Mouse (Mus musculus): ENCODE measurements around the gene Rnf181. TPM values are rescaled to one million over a fixed set of nuclear protein-coding genes. Genes with fewer than 3 reads are reported as not detected.

Gene Rnf181
- polyA plus RNA-seq, 1 experiment from 2014 or later = 96.9 TPM

DNA sequence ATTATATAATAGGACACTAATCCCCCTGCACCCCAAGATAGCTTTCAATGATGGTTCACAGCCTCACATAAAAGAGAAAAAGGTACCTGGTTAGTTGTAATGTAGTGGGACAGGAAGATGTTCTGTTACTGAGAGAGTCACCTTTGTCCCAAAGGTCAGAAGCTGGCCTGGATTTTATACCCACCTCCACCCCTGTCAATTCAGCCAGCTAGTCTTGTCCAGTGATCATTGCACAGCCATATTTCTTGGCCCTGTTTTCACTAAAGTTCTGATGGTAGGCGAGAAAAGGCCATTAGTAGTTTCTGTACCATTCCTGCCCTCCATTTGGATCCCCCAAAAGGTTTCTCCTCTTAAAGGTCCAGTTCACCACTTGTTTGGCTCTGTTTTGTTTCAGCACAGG, 12.7 kb downstream of the Rnf181 start:
- no peak overlapping the region for H3K27ac ChIP-seq (ENCODE audit: low read depth)
- 79% methylated on average over 1 of the region's 1 CpGs for WGBS
- no peak for DNase-seq (ENCODE audit: low spot score)
- no peak overlapping the region for H3K9ac ChIP-seq (ENCODE audit: low read length)
- no peak for ATAC-seq (replicated peaks; ENCODE audit: low FRiP score, low TSS enrichment, low read depth)
- no peak overlapping the region for H3K4me3 ChIP-seq (ENCODE audit: low read depth, low read length)
- H3K27me3 ChIP-seq (replicated peaks; ENCODE audit: control insufficient read depth, insufficient read depth, low read length) = no peaks in the 10 kb centered on the region
- no peak overlapping the region for H3K4me2 ChIP-seq (ENCODE audit: low read length)
- H3K9me3 ChIP-seq (ENCODE audit: control insufficient read depth, low read length) = no peaks in the 10 kb centered on the region
- peaks cover 36% of the 10 kb centered on the region for H3K36me3 ChIP-seq (ENCODE audit: control insufficient read depth, insufficient read depth, low read length)
- peaks cover 17% of the 10 kb centered on the region for H3K4me1 ChIP-seq (replicated peaks; ENCODE audit: control insufficient read depth, insufficient read depth, low read length)

DNA sequence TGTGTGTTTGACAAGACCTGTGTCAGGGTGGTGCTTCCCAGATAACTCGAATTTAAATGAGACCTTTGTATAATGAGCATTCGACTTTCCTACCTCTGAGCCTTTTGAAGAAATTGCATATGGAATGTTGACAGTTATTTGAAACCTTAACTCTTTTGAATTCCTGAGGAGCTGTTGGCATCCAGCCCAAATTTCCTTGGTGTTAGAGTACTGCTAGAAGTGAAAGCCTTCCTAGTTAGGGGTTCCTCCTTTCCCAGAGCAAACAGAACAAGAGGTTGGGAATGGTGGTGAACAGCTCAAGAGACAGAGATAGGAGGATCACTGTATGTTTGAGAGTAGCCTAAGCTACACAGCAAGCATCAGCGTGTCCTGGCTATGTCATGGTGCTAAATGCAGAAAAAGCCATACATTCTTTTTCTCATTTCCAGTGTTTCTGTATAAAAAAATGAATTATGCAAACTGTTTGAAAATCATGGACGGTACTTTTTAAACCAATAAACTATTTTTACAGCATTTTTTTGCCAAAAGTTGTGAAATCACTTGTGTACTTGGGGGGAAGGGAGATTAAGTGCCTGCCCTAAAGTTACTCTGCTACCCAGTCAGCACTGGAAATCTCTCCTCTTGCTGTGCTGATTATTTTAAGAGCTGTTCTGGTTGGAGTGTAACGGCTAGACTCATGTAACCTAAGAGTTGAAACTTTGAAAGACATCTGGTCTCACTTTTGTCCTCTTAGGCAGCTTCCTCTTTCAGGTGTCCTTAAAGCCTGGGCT, 13.9 kb downstream of the Rnf181 start:
- Histone ChIP-seq H3K27me3 (replicated peaks; ENCODE audit: control insufficient read depth, insufficient read depth, low read length) (no peaks in the 10 kb centered on the region), H3K4me3 (ENCODE audit: low read depth, low read length) (no peak overlapping the region), H3K9me3 (ENCODE audit: control insufficient read depth, low read length) (no peaks in the 10 kb centered on the region), H3K9ac (ENCODE audit: low read length) (no peak overlapping the region), H3K4me1 (replicated peaks; ENCODE audit: control insufficient read depth, insufficient read depth, low read length) (peaks cover 25% of the 10 kb centered on the region), H3K4me2 (ENCODE audit: low read length) (no peak overlapping the region), H3K36me3 (ENCODE audit: control insufficient read depth, insufficient read depth, low read length) (peaks cover 32% of the 10 kb centered on the region), H3K27ac (ENCODE audit: low read depth) (no peak overlapping the region)
- no peak for DNase-seq (ENCODE audit: low spot score)
- no peak for ATAC-seq (replicated peaks; ENCODE audit: low FRiP score, low TSS enrichment, low read depth)
- WGBS = 70% methylated on average over 5 of the region's 5 CpGs

DNA sequence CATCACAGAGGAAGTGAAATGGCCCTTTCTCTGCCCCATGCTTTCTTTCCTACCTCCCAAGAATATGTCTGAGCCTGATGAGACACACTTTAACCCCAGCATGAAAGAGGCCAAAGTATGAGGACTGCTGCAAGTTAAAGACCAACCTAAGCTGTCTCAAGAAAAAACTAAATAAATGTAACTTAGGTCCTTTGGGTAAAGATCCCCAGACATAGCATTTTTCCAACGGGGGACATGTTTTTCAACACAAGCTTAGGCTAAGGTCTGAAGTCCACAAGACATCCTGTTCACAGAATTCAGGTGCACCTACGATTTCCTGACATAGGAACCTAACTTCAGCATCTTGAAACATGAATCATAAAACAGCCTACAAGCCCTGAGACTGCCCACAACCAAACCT, 16.5 kb downstream of the Rnf181 start:
- Histone ChIP-seq H3K4me1 (replicated peaks; ENCODE audit: control insufficient read depth, insufficient read depth, low read length) (peaks cover 20% of the 10 kb centered on the region), H3K27me3 (replicated peaks; ENCODE audit: control insufficient read depth, insufficient read depth, low read length) (no peaks in the 10 kb centered on the region), H3K9ac (ENCODE audit: low read length) (no peak overlapping the region), H3K9me3 (ENCODE audit: control insufficient read depth, low read length) (no peaks in the 10 kb centered on the region), H3K4me3 (ENCODE audit: low read depth, low read length) (no peak overlapping the region), H3K4me2 (ENCODE audit: low read length) (no peak overlapping the region), H3K36me3 (ENCODE audit: control insufficient read depth, insufficient read depth, low read length) (peaks cover 29% of the 10 kb centered on the region), H3K27ac (ENCODE audit: low read depth) (no peak overlapping the region)
- DNase-seq (ENCODE audit: low spot score) (no peak), ATAC-seq (replicated peaks; ENCODE audit: low FRiP score, low TSS enrichment, low read depth) (no peak)
- 89% methylated on average over 2 of the region's 2 CpGs for WGBS

DNA sequence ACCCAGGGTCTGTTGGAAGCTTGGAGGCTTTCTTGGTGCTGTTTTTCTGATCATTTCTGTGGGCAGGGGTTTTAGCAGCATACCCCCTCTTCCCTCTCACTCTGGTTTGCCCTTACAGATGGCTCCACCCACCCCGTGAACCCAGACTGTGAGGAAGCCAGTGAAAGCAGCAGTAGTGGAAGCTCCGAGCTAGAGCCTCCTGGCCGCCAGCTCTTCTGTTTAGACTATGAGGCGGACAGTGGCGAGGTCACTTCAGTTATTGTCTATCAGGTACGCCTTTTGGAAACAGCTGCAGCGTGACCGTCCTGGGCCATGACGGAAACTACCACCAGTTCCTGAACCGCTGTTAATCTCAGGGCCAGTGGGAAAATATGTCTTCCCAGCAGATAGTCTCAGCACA, 18.3 kb downstream of the Rnf181 start:
- 71% methylated on average over 10 of the region's 10 CpGs for WGBS
- Histone ChIP-seq H3K4me3 (ENCODE audit: low read depth, low read length) (no peak overlapping the region), H3K9me3 (ENCODE audit: control insufficient read depth, low read length) (no peaks in the 10 kb centered on the region), H3K36me3 (ENCODE audit: control insufficient read depth, insufficient read depth, low read length) (peaks cover 29% of the 10 kb centered on the region), H3K9ac (ENCODE audit: low read length) (no peak overlapping the region; the same call in 1 of the 2 replicates), H3K4me1 (replicated peaks; ENCODE audit: control insufficient read depth, insufficient read depth, low read length) (peaks cover 27% of the 10 kb centered on the region), H3K27me3 (replicated peaks; ENCODE audit: control insufficient read depth, insufficient read depth, low read length) (no peaks in the 10 kb centered on the region), H3K27ac (ENCODE audit: low read depth) (no peak overlapping the region), H3K4me2 (ENCODE audit: low read length) (peak overlapping the region; percentile 87)
- DNase-seq (ENCODE audit: low spot score) = no peak
- ATAC-seq (replicated peaks; ENCODE audit: low FRiP score, low TSS enrichment, low read depth) = no peak

DNA sequence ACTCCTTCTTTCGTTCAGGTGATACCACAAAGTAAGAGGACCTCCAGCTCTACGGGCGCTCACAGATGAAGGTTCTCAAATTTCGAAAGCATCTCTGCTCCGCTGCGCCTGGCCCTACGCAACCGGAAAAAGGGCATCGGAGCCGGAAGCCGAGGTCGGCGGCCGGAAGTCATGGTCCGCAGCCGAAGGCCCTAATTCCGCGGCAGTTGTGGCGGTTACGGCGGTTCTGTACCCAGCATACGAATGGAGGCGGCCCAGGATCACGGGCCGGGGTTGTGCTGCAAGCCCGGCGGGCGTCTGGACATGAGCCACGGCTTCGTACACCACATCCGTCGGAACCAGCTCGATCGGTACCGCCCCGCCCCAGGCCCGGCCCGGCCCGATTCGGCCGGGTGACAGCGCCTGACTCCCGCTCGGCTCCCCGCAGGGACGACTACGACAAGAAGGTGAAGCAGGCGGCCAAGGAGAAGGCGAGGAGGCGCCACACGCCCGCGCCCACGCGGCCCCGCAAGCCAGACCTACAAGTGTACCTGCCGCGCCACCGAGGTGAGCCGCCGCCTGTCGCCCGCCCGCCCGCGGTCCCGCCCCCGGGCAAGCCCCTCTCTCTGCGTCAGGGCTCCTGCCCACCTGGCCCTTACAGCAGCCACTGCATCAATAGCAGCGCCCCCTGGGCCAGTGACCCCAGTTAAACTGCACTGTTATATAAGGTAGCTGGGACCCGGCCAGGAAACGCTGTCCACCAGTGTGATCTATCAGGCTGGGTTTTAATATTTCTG, 19.4 kb downstream of the Rnf181 start, which contains the start of gene 0610030E20Rik:
Gene 0610030E20Rik (plus strand): TSS at position 152 of the 776 bp plus-strand sequence.
- peak; percentile 80 for ATAC-seq (replicated peaks; ENCODE audit: low FRiP score, low TSS enrichment, low read depth)
- Histone ChIP-seq H3K4me2 (ENCODE audit: low read length) (peak within 1 kb of the TSS; percentile 87), H3K4me3 (ENCODE audit: low read depth, low read length) (peak within 1 kb of the TSS; percentile 63), H3K27ac (ENCODE audit: low read depth) (peak within 1 kb of the TSS; percentile 83), H3K9me3 (ENCODE audit: control insufficient read depth, low read length) (no peaks in the 10 kb centered on the region), H3K4me1 (replicated peaks; ENCODE audit: control insufficient read depth, insufficient read depth, low read length) (peaks cover 23% of the 10 kb centered on the region), H3K36me3 (ENCODE audit: control insufficient read depth, insufficient read depth, low read length) (peaks cover 29% of the 10 kb centered on the region), H3K27me3 (replicated peaks; ENCODE audit: control insufficient read depth, insufficient read depth, low read length) (no peaks in the 10 kb centered on the region), H3K9ac (ENCODE audit: low read length) (peak within 1 kb of the TSS; percentile 73)
- WGBS = under 1% methylated on average over 62 of the region's 72 CpGs
- DNase-seq (ENCODE audit: low spot score) = peak; percentile 85

DNA sequence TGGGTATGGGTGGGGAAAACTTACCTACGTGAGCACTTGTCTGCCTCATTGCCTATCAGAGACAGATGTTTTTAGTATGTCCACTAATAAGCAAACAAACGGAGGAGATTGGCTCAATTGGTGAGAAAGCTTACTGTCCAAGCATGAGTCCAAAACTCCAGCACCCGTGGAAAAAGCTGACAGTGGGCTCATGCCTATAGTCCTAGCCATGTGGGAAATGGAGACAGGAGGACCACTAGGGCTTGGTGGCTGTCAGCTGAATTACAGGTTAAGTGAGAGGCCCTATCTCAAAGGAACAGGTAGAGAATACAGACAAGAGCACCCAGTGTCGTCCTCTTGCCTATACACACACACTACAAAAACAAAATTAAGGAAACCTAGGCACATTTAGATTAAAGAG, 20.5 kb downstream of the Rnf181 start:
- ATAC-seq (replicated peaks; ENCODE audit: low FRiP score, low TSS enrichment, low read depth) (no peak), DNase-seq (ENCODE audit: low spot score) (no peak)
- WGBS = 80% methylated on average over 4 of the region's 4 CpGs
- peaks cover 21% of the 10 kb centered on the region for H3K4me1 ChIP-seq (replicated peaks; ENCODE audit: control insufficient read depth, insufficient read depth, low read length)
- H3K27me3 ChIP-seq (replicated peaks; ENCODE audit: control insufficient read depth, insufficient read depth, low read length) = no peaks in the 10 kb centered on the region
- H3K36me3 ChIP-seq (ENCODE audit: control insufficient read depth, insufficient read depth, low read length) = peaks cover 32% of the 10 kb centered on the region
- H3K4me2 ChIP-seq (ENCODE audit: low read length) = no peak overlapping the region; the same call in 1 of the 2 replicates
- H3K4me3 ChIP-seq (ENCODE audit: low read depth, low read length) = no peak overlapping the region
- no peaks in the 10 kb centered on the region for H3K9me3 ChIP-seq (ENCODE audit: control insufficient read depth, low read length)
- H3K27ac ChIP-seq (ENCODE audit: low read depth) = no peak overlapping the region
- H3K9ac ChIP-seq (ENCODE audit: low read length) = no peak overlapping the region

DNA sequence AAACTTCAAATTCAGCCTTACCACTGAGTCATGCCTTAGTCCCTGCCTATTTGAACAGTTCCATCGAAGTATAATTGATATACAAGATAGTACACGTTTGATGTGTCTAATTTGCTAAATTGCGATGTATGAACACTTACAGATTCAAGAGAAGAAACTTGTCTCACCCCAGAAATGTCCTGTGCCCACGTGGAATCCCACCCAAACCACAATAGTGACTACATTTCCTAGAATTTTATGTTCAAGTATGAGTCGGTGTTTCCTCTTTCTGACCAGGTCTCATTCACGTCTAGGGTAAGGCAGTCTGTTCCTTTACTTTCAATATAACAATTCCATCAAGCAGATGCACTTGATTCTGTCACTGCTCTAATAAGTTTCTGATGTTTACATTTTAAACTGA, 21.1 kb downstream of the Rnf181 start:
- 42% methylated on average over 6 of the region's 6 CpGs for WGBS
- Histone ChIP-seq H3K4me1 (replicated peaks; ENCODE audit: control insufficient read depth, insufficient read depth, low read length) (peaks cover 21% of the 10 kb centered on the region), H3K4me2 (ENCODE audit: low read length) (peak overlapping the region; percentile 98), H3K9me3 (ENCODE audit: control insufficient read depth, low read length) (no peaks in the 10 kb centered on the region), H3K4me3 (ENCODE audit: low read depth, low read length) (0 out of 2 replicates have a peak overlapping the region, but pooled peaks have one; percentile 95), H3K27ac (ENCODE audit: low read depth) (no peak overlapping the region), H3K27me3 (replicated peaks; ENCODE audit: control insufficient read depth, insufficient read depth, low read length) (no peaks in the 10 kb centered on the region), H3K36me3 (ENCODE audit: control insufficient read depth, insufficient read depth, low read length) (peaks cover 26% of the 10 kb centered on the region), H3K9ac (ENCODE audit: low read length) (peak overlapping the region; percentile 87; the same call in 1 of the 2 replicates)
- DNase-seq (ENCODE audit: low spot score) (no peak), ATAC-seq (replicated peaks; ENCODE audit: low FRiP score, low TSS enrichment, low read depth) (no peak)

DNA sequence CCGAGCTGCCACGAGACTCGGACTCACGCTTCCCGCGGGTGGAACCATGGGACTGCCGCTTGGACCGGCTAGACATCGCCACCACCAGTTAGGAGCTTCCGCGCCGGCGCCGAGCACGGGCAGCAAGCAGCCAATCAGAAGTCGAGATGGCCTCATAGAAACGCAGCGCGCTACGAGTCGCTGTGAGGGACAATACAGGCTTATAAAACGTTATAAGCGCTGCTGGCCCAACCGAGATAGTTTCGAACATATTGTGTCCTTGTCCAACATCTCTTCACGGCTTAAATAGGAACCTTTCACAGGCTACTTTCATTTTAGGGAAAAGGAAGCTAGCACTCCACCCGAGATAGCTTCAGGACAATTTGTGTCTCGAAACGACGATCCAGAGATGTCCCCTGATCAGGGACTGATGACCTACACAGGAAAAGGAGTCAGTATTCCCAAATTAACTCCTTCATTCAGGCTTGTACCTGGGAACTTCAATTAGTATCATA, 21.6 kb downstream of the Rnf181 start, which contains the start of gene Usp39:
Gene Usp39 (minus strand): TSS at position 111 of the 494 bp plus-strand sequence.
- H3K27ac ChIP-seq (ENCODE audit: low read depth) = peak within 1 kb of the TSS; percentile 40; the same call in 1 of the 2 replicates
- WGBS = under 1% methylated on average over 30 of the region's 30 CpGs

More for the DNA sequence above, 21.6 kb downstream of the Rnf181 start, which contains the start of gene Usp39:
- H3K36me3 ChIP-seq (ENCODE audit: control insufficient read depth, insufficient read depth, low read length) = peaks cover 24% of the 10 kb centered on the region
- peaks cover 21% of the 10 kb centered on the region for H3K4me1 ChIP-seq (replicated peaks; ENCODE audit: control insufficient read depth, insufficient read depth, low read length)
- H3K27me3 ChIP-seq (replicated peaks; ENCODE audit: control insufficient read depth, insufficient read depth, low read length) = no peaks in the 10 kb centered on the region
- H3K4me3 ChIP-seq (ENCODE audit: low read depth, low read length) = peak within 1 kb of the TSS; percentile 95
- no peak for DNase-seq (ENCODE audit: low spot score)
- H3K9ac ChIP-seq (ENCODE audit: low read length) = peak within 1 kb of the TSS; percentile 87
- H3K4me2 ChIP-seq (ENCODE audit: low read length) = peak within 1 kb of the TSS; percentile 98
- peak; percentile 78 for ATAC-seq (replicated peaks; ENCODE audit: low FRiP score, low TSS enrichment, low read depth)
- H3K9me3 ChIP-seq (ENCODE audit: control insufficient read depth, low read length) = no peaks in the 10 kb centered on the region

Measured in intestine, embryonic 14.5 days (tissue).